ENCODE assay signal across 8 mouse cellular contexts in the genomic region with DNA sequence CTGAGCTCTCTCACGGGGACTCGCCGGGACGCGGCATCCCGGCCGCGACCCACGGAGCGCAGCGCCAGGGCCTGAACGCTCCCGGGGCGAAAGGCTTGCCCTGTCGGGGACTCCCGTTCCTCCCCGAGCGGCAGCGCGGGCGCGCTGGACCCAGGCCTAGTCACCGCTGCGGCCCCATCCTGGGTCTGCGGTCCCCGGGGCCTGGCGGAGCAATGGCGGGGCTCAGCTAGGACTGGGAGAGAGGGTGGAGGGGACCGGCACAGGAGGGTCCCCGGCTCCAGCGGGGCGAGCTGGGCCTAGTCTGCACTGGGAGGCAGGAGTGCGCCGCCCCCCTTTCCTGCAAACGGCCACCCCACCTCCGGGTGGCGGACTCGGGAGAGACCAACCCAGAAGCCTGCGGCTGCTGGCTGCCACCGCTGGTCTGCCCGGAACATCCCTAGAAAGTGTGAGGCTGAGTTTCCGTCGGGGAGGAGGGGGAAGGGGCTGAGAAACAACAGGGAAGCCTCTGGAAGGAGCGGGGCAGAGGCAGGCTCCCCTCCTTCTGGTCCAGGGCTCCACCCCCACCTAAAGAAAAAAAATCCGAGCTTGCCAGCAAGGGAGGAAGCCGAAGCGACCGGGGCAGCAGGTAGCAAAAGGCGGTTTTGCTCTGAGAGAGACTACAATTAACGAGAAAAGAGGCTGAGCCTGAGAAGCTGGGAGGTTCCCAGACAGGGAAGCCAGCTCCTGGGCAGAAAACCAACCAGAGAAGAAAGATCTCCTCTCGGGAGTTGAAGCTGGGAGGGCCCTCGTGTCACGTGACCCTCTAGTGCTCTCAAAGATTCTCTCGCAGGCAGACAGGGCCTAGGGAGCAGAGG.
DNase-seq lines count a peak whose midpoint lies in the region; ATAC-seq lines count a peak whose summit lies in the region.

No protein-coding gene starts in this region.

- peak; percentile 83 for ATAC-seq in hindbrain, embryonic 15.5 days (ENCODE audit: low FRiP score, low read depth)
- no peak for ATAC-seq in monocyte, adult 5-6 weeks (replicated peaks; ENCODE audit: insufficient number of reproducible peaks, low FRiP score, low TSS enrichment, poor library complexity, severe bottlenecking)

- H3K9ac ChIP-seq in hindbrain, embryonic 15.5 days = peak overlapping the region; percentile 90

- H3K27me3 ChIP-seq in hindbrain, embryonic 15.5 days = no peaks in the 10 kb centered on the region

- peaks cover 40% of the 10 kb centered on the region for H3K4me1 ChIP-seq in hindbrain, embryonic 15.5 days (replicated peaks)

- peak overlapping the region; percentile 64 for H3K4me3 ChIP-seq in hindbrain, embryonic 15.5 days

- H3K27ac ChIP-seq in hindbrain, embryonic 15.5 days (replicated peaks) = peak overlapping the region; percentile 98

- H3K9me3 ChIP-seq in hindbrain, embryonic 15.5 days = no peaks in the 10 kb centered on the region

- WGBS in hindbrain, embryonic 15.5 days = under 1% methylated on average over 52 of the region's 54 CpGs

- H3K4me2 ChIP-seq in hindbrain, embryonic 15.5 days = peak overlapping the region; percentile 87

- peak; percentile 8 for DNase-seq in T-cell, adult 2 months (ENCODE audit: low spot score)
- peak; percentile 89 to 91 for DNase-seq in cerebellum, postnatal 25 days
- DNase-seq in gastrocnemius, adult 18-20 months (ENCODE audit: low spot score) = peak; percentile 84
- peak; percentile 76 to 80 for DNase-seq in left cerebral cortex, adult 18-20 months (ENCODE audit: low spot score in 2 of 2)
- DNase-seq in lung, postnatal 36 days = peak; percentile 92
- DNase-seq in right cerebral cortex, postnatal 25 days = peak; percentile 76

- no peaks in the 10 kb centered on the region for H3K36me3 ChIP-seq in hindbrain, embryonic 15.5 days

Comparison
In these comparisons a context has a peak if more than half of its experiments do, and no peak if none do; other contexts are left out.
1. DNase-seq: peak in every context shown above with its lines; median percentile 92 in lung, postnatal 36 days; 90 in cerebellum, postnatal 25 days; 84 in gastrocnemius, adult 18-20 months; 78 in left cerebral cortex, adult 18-20 months; 76 in right cerebral cortex, postnatal 25 days; 8 in T-cell, adult 2 months.